Mouse (Mus musculus) liver, embryonic 14.5 days (tissue): ENCODE data around the gene Glp2r. TPM values are rescaled to one million over a fixed set of nuclear protein-coding genes. Genes with fewer than 3 reads are reported as not detected.

Source experiments
- ATAC-seq: fragments of 200-750 bp; cut with Nextera tagmentation; 2 replicates; pipeline ENCODE4 v1.8.0; 2017; ENCODE audit warnings: moderate number of reproducible peaks, mild to moderate bottlenecking, moderate library complexity; ENCODE audit not compliant: insufficient read depth
- DNase-seq, 3 experiments: peaks; one replicate each; pipeline ENCODE4 v3.0.0-alpha.2; 2012 to 2013; ENCODE audit warnings: low read depth in 3 of 3, low spot score in 3 of 3
- H3K27ac ChIP-seq: fragments of 300-500 bp; sonication (generic); 2 replicates; pipeline ENCODE4 v1.5.1; 2014; ENCODE audit warnings: moderate library complexity, mild to moderate bottlenecking, control low read depth, inconsistent platforms
- H3K27me3 ChIP-seq: fragments of 300-500 bp; sonication (generic); 2 replicates; pipeline ENCODE4 v1.6.1; 2014; ENCODE audit warnings: mild to moderate bottlenecking, low read length, moderate library complexity; ENCODE audit not compliant: control insufficient read depth, insufficient read depth
- H3K36me3 ChIP-seq: fragments of 300-500 bp; sonication (generic); replicated peaks from 2 replicates; pipeline ENCODE4 v1.6.1; 2014; ENCODE audit warnings: low read depth; ENCODE audit not compliant: control insufficient read depth, insufficient read depth
- H3K4me1 ChIP-seq, 2 experiments: fragments of 200-500 bp in 1 of 2; fragments of 300-500 bp in 1 of 2; sonication (generic) in 1 of 2; replicated peaks; 2 replicates each; pipeline ENCODE4 v1.6.1; 2012 to 2014; ENCODE audit warnings: antibody characterized with exemption in 1 of 2, inconsistent platforms in 1 of 2, low read length in 1 of 2; ENCODE audit not compliant: control insufficient read depth in 2 of 2, insufficient read depth in 2 of 2
- H3K4me2 ChIP-seq: fragments of 300-500 bp; sonication (generic); 2 replicates; pipeline ENCODE4 v1.6.1; 2014; ENCODE audit warnings: low read depth, mild to moderate bottlenecking, control low read depth, moderate library complexity
- H3K4me3 ChIP-seq, 2 experiments: fragments of 200-500 bp in 1 of 2; fragments of 300-500 bp in 1 of 2; sonication (generic) in 1 of 2; 2 replicates each; pipeline ENCODE4 v1.5.1; 2012 to 2014; ENCODE audit warnings: low read depth in 2 of 2, low read length in 2 of 2, mild to moderate bottlenecking in 2 of 2, control low read depth in 1 of 2, inconsistent platforms in 1 of 2, moderate library complexity in 1 of 2; ENCODE audit not compliant: insufficient read depth in 1 of 2
- H3K9ac ChIP-seq: fragments of 300-500 bp; sonication (generic); replicated peaks from 2 replicates; pipeline ENCODE4 v1.6.1; 2014; ENCODE audit warnings: mild to moderate bottlenecking, control low read depth, moderate library complexity
- H3K9me3 ChIP-seq: fragments of 300-500 bp; sonication (generic); 2 replicates; pipeline ENCODE4 v1.6.1; 2016; ENCODE audit warnings: low read length, mixed read lengths; ENCODE audit not compliant: control insufficient read depth
- CTCF ChIP-seq: IDR thresholded peaks from 2 replicates; pipeline ENCODE4 v1.5.1; 2016; ENCODE audit warnings: antibody characterized with exemption, low read depth, control low read depth
- EP300 ChIP-seq: IDR thresholded peaks from 2 replicates; pipeline ENCODE4 v1.6.1; 2016; ENCODE audit warnings: antibody characterized with exemption, low read depth
- WGBS: fragments of 180-500 bp; shearing (Covaris S2); extraction: QIAGEN DNeasy Blood & Tissue Kit; methylation state at CpG from one replicate; pipeline ENCODE4 v1.1.7; 2014; ENCODE audit not compliant: insufficient replicate concordance; 5-methylcytosine and 5-hydroxymethylcytosine counted together
- polyA plus RNA-seq, 2 experiments: library from polyadenylated mRNA; depleted of rRNA in 1 of 2; stranded (reverse) in 1 of 2; unstranded in 1 of 2; fragments of >200 nt; fragmentation: Nextera tagmentation in 1 of 2; extraction: Ambion mirVana in 1 of 2; gene quantifications; 2 replicates each; pipeline versions ENCODE4 v1.2.1 to v1.2.3; 2012 to 2014

Glp2r gene
- polyA plus RNA-seq, 2 experiments, result 0.21 to 0.30 TPM

GRCm38 (mm10) chr11:67790182-67790581, 19.2 kb upstream of the Glp2r start:
- no peak for ATAC-seq
- TF ChIP-seq EP300, result no peak
- no peak for TF ChIP-seq CTCF
- Histone ChIP-seq H3K36me3 (no peaks in the 10 kb centered on the region), H3K27me3 (no peaks in the 10 kb centered on the region), H3K9me3 (no peaks in the 10 kb centered on the region), H3K4me1 (no peaks in the 10 kb centered on the region), H3K27ac (no peak overlapping the region), H3K4me3 (no peak overlapping the region), H3K4me2 (no peak overlapping the region), H3K9ac (no peak overlapping the region)
- WGBS, result 32% methylated on average over 11 of the region's 11 CpGs
- no peak for DNase-seq

DNA sequence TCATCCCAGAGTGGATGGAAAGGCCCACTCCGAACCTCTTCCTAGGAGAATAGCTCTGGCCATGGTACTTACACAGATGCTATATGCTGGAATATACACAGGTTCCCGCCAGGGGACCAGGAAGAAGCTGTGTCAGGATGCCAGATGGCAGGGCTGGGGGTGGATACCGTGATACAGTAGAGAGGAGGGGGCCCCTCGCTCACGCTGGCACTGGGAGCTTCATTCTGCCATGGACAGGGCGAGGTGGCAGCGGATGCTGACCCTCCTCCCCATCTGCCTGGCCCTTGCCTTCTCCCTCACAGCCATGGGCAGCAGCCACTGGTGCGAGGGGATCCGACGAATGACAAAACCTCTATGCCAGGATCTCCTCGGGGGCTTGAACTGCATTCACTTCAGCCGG, 3.4 kb upstream of the Glp2r start, which contains the start of gene Gsg1l2:
Gene Gsg1l2, plus strand, starts transcription at position 230 of the 400 bp plus-strand sequence.
- Histone ChIP-seq H3K4me2 (no peak within 1 kb of the TSS), H3K4me1 (no peaks in the 10 kb centered on the region), H3K9ac (no peak within 1 kb of the TSS), H3K9me3 (no peaks in the 10 kb centered on the region), H3K27ac (no peak within 1 kb of the TSS), H3K27me3 (no peaks in the 10 kb centered on the region), H3K4me3 (no peak within 1 kb of the TSS), H3K36me3 (no peaks in the 10 kb centered on the region)
- TF ChIP-seq CTCF (no peak), EP300 (no peak)
- no peak for ATAC-seq
- WGBS, result 62% methylated on average over 12 of the region's 12 CpGs
- no peak for DNase-seq

DNA sequence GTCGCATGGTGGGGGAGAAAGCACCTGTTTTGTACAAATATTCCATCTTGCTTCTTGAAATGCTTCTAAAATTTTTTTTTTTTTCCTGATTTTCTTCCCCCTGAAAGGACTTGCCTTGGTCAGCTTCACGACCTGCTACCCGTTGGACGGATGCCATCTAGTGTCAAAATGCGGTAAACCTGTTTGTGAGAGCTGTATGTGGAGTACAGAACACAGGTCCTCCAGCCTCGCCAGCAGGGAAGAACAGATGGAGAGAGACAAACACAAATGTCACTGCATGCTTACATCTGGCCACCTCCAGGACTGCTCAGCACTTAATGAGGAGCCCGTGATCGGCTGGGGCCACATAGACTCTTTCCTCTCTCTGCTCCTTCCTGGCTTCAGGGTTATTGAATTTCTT, 1.6 kb upstream of the Glp2r start:
- H3K36me3 ChIP-seq, result no peaks in the 10 kb centered on the region
- no peak overlapping the region for H3K9ac ChIP-seq
- H3K4me1 ChIP-seq, result no peaks in the 10 kb centered on the region
- DNase-seq (no peak), ATAC-seq (no peak)
- 21% methylated on average over 8 of the region's 8 CpGs for WGBS
- H3K4me3 ChIP-seq, result no peak overlapping the region
- H3K4me2 ChIP-seq, result no peak overlapping the region
- no peak overlapping the region for H3K27ac ChIP-seq
- no peak for TF ChIP-seq EP300
- TF ChIP-seq CTCF, result peak; percentile 49
- no peaks in the 10 kb centered on the region for H3K9me3 ChIP-seq
- no peaks in the 10 kb centered on the region for H3K27me3 ChIP-seq

GRCm38 (mm10) chr11:67771691-67772090, 738 bp upstream of the Glp2r start:
- DNase-seq (no peak), ATAC-seq (no peak)
- Histone ChIP-seq H3K4me2 (no peak overlapping the region), H3K4me1 (no peaks in the 10 kb centered on the region), H3K9ac (no peak overlapping the region), H3K36me3 (no peaks in the 10 kb centered on the region), H3K27ac (no peak overlapping the region), H3K9me3 (no peaks in the 10 kb centered on the region), H3K4me3 (no peak overlapping the region), H3K27me3 (no peaks in the 10 kb centered on the region)
- WGBS, result 41% methylated on average over 2 of the region's 2 CpGs
- no peak for TF ChIP-seq EP300
- TF ChIP-seq CTCF, result no peak

GRCm38 (mm10) chr11:67757373-67758167, 13.4 kb downstream of the Glp2r start:
- 48% methylated on average over 15 of the region's 15 CpGs for WGBS
- Histone ChIP-seq H3K27me3 (no peaks in the 10 kb centered on the region), H3K36me3 (no peaks in the 10 kb centered on the region), H3K27ac (no peak overlapping the region), H3K9ac (no peak overlapping the region), H3K9me3 (no peaks in the 10 kb centered on the region), H3K4me3 (no peak overlapping the region), H3K4me2 (no peak overlapping the region), H3K4me1 (no peaks in the 10 kb centered on the region)
- ATAC-seq, result no peak
- DNase-seq, result no peak
- no peak for TF ChIP-seq EP300
- TF ChIP-seq CTCF, result peak; percentile 24
